Mouse (Mus musculus): ENCODE measurements at regions not wholly inside any gene's neighbourhood (a gene's known extent, or its start where the extent isn't known, plus 50 kb on each side); places are given as distances from the start of the nearest gene placed in this dataset.

- in situ Hi-C loops (cut with MboI, MseI), result no loop called here
Observed at GRCm38 (mm10) chr12:54398080-54398479, 194.4 kb upstream of the Egln3 start.

- in situ Hi-C loops (cut with MboI, MseI), result no loop called here
Observed at GRCm38 (mm10) chr12:54396952-54397351, 193.3 kb upstream of the Egln3 start.

GRCm38 (mm10) chr12:54396341-54396740, 192.7 kb upstream of the Egln3 start:
- in situ Hi-C loops (cut with MboI, MseI), result no loop called here

GRCm38 (mm10) chr12:54385401-54385800, 181.7 kb upstream of the Egln3 start:
- in situ Hi-C loops (cut with MboI, MseI), result no loop called here

- in situ Hi-C loops (cut with MboI, MseI), result no loop called here
Observed at GRCm38 (mm10) chr12:54384116-54384515, 180.5 kb upstream of the Egln3 start.

- in situ Hi-C loops (cut with MboI, MseI), result no loop called here
Observed at GRCm38 (mm10) chr12:54382965-54383364, 179.3 kb upstream of the Egln3 start.

- in situ Hi-C loops (cut with MboI, MseI), result no loop called here
Observed at GRCm38 (mm10) chr12:54382061-54382460, 178.4 kb upstream of the Egln3 start.

GRCm38 (mm10) chr12:54380322-54380721, 176.7 kb upstream of the Egln3 start:
- in situ Hi-C loops (cut with MboI, MseI), result no loop called here

- in situ Hi-C loops (cut with MboI, MseI), result no loop called here
Observed at GRCm38 (mm10) chr12:54378576-54378975, 174.9 kb upstream of the Egln3 start.

- in situ Hi-C loops (cut with MboI, MseI), result no loop called here
Observed at GRCm38 (mm10) chr12:54374060-54374459, 170.4 kb upstream of the Egln3 start.

GRCm38 (mm10) chr12:54369217-54369616, 165.6 kb upstream of the Egln3 start:
- in situ Hi-C loops (cut with MboI, MseI), result no loop called here

- in situ Hi-C loops (cut with MboI, MseI), result no loop called here
Observed at GRCm38 (mm10) chr12:54364381-54365095, 160.9 kb upstream of the Egln3 start.

- in situ Hi-C loops (cut with MboI, MseI), result no loop called here
Observed at GRCm38 (mm10) chr12:54361762-54362161, 158.1 kb upstream of the Egln3 start.

- in situ Hi-C loops (cut with MboI, MseI), result loop anchor here (5.0 to 10.0 kb wide), 2 partner anchors 138 to 249 kb away; no protein-coding TSS in a partner anchor
Observed at GRCm38 (mm10) chr12:54354187-54354586, 150.5 kb upstream of the Egln3 start.

GRCm38 (mm10) chr12:54353694-54354093, 150.0 kb upstream of the Egln3 start:
- in situ Hi-C loops (cut with MboI, MseI), result loop anchor here (5.0 to 10.0 kb wide), 2 partner anchors 139 to 249 kb away; no protein-coding TSS in a partner anchor

- in situ Hi-C loops (cut with MboI, MseI), result loop anchor here (5.0 to 10.0 kb wide), 2 partner anchors 139 to 248 kb away; no protein-coding TSS in a partner anchor
Observed at GRCm38 (mm10) chr12:54352963-54353606, 149.4 kb upstream of the Egln3 start.

- in situ Hi-C loops (cut with MboI, MseI), result loop anchor here (5.0 to 10.0 kb wide), 2 partner anchors 142 to 245 kb away; no protein-coding TSS in a partner anchor
Observed at GRCm38 (mm10) chr12:54350293-54350692, 146.6 kb upstream of the Egln3 start.

- in situ Hi-C loops (cut with MboI, MseI), result no loop called here
Observed at GRCm38 (mm10) chr12:54349403-54349802, 145.7 kb upstream of the Egln3 start.

- in situ Hi-C loops (cut with MboI, MseI), result no loop called here
Observed at GRCm38 (mm10) chr12:54343493-54343892, 139.8 kb upstream of the Egln3 start.

- in situ Hi-C loops (cut with MboI, MseI), result no loop called here
Observed at GRCm38 (mm10) chr12:54335509-54335908, 131.8 kb upstream of the Egln3 start.

GRCm38 (mm10) chr12:54334491-54335132, 131.0 kb upstream of the Egln3 start:
- in situ Hi-C loops (cut with MboI, MseI), result no loop called here

GRCm38 (mm10) chr12:54333632-54334321, 130.1 kb upstream of the Egln3 start:
- in situ Hi-C loops (cut with MboI, MseI), result no loop called here

Data from T-helper 2 cell (primary cell).